Mouse (Mus musculus) macrophage (primary cell): ENCODE measurements around the gene Col4a2. TPM values are rescaled to one million over a fixed set of nuclear protein-coding genes. Genes with fewer than 3 reads are reported as not detected.
"Not testable (repeated sequence)": the region's sequence is repeated elsewhere in the genome, so short reads cannot be mapped to it uniquely, and the experiment has no call there.

Experiments
- H3K27ac ChIP-seq: fragments of 350-480 bp; formaldehyde crosslinking; 2 replicates; pipeline ENCODE4 v1.9.0; 2021
- H3K36me3 ChIP-seq: fragments of 350-480 bp; formaldehyde crosslinking; 2 replicates; pipeline ENCODE4 v1.9.0; 2021; ENCODE audit errors: inconsistent target
- H3K4me3 ChIP-seq: fragments of 350-480 bp; formaldehyde crosslinking; 2 replicates; pipeline ENCODE4 v1.9.0; 2021; ENCODE audit errors: inconsistent target
- H3K79me2 ChIP-seq: fragments of 350-480 bp; formaldehyde crosslinking; 2 replicates; pipeline ENCODE4 v1.9.0; 2021; ENCODE audit errors: inconsistent target
- WGBS: methylation state at CpG from one replicate; pipeline ENCODE4 v1.1.7; 2026; ENCODE audit warnings: inconsistent platforms; ENCODE audit not compliant: missing documents; 5-methylcytosine and 5-hydroxymethylcytosine counted together
- polyA plus RNA-seq: library from polyadenylated mRNA; stranded (reverse); fragments of 250-400 nt; gene quantifications from 3 replicates; pipeline ENCODE4 v1.2.4, GENCODE M21; 2018; ENCODE audit warnings: inconsistent platforms

Gene Col4a2
- polyA plus RNA-seq, 1 experiment from 2014 or later: 0.19 TPM

DNA sequence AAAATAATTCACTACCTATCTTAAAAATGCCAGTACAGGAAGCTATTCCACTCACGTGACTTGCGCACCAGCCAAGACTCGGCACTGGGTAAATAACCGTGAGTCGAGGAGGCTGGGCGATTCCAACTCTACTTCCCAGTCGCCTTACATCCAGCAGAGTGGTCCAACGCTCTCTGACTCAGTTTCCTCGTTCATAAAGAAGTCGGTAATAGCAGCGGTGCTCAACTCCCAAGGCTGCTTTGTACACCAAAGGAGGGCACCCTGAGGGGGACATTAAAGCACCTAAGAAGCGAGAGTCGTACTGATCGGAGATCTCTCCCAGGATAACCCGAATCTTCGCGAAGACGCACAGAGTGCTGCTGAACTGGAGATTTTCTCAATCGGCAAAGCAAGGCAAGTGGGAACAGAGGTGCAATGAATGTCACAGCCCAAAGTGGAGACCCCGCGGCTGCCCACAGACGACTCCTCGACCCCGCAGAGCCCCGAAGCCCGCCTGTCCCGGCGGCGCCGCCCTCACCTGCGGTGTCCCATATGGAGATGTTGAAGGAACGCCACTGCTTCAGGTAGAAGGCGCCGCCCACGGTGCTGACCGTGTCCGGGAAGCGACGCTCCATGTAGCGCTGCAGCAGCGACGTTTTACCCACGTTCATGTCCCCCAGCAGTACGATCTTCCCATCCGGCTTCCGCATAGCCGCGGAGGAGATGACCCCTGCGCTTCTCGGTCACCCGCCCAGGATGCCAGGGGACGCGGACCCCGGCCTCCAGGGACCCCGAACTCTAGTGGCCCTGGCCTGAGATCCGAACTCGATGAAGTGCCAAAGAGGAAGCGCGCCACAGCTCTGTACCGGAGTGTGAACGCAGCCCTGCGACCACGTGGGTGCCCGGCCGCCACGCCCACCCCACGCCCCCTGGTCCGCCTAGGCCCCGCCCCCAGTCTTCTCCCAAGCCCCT is 165.5 kb downstream of the Col4a2 start, which contains the start of gene Rab20:
Gene Rab20 (minus strand): TSS at position 900 of the 951 bp plus-strand sequence.
- H3K79me2 ChIP-seq: peaks cover 52% of the 10 kb centered on the region
- H3K4me3 ChIP-seq: peak within 1 kb of the TSS; percentile 75
- no peaks in the 10 kb centered on the region for H3K36me3 ChIP-seq
- peak within 1 kb of the TSS; percentile 82 for H3K27ac ChIP-seq
- WGBS: under 1% methylated on average over 66 of the region's 69 CpGs

DNA sequence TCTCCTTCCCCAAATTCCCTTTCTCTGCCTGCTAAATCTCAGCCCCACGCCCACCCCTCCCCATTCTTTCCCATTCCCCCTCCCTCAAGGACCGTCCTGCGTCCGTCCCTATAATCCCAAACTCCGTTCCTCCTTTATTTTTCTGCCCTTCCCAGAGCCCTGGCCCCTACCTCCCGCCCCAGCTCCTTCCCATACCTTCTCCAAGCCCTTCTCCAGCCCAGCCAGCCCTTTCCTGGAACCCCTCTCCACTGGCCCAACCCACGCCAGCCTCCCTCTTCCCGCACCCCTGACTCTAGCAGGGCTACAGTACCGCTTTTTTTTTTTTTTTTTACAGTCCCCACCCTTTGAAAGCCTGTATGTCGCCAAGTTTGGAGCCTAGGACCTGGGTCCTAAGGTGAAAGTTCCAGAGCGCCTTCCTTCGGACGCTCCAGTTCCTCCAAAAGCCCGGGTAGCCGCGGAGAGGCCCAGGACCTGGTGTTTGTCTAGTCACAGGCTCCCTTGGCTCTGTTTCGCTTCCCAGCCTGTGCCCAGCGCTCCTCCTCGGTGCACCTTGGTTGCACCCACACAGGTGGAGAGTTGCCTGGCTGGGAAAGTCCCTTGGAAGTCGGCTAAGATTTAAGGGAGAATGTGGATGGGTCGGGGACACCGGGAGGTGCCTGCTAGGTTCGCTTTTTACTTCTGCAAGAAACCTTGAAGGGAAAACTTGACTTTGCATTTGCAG is 166.4 kb downstream of the Col4a2 start:
- no peak overlapping the region for H3K27ac ChIP-seq
- no peak overlapping the region for H3K4me3 ChIP-seq
- H3K79me2 ChIP-seq: peaks cover 43% of the 10 kb centered on the region
- WGBS: 32% methylated on average over 22 of the region's 23 CpGs
- H3K36me3 ChIP-seq: no peaks in the 10 kb centered on the region

DNA sequence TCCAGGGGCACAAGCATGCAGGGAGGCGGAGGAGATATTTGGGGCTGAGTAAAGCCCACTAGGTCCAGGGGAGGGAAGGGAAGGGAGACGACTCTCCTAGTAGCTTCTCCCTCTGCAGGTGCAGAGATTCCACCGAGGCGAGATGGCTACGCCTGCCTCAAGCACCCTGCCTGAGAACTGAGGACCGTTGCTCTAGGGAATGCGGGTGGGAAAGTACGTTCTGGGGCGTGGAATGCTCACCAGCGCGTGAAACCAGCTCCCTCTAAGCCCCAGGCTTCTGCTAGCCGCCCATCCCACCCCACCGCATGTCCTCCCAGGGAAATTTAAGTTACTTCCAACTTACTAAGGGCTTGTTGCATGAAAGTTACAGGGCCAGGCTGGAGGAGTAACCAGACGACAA is 167.0 kb downstream of the Col4a2 start:
- WGBS: 76% methylated on average over 14 of the region's 14 CpGs
- no peak overlapping the region for H3K4me3 ChIP-seq
- H3K27ac ChIP-seq: no peak overlapping the region
- no peaks in the 10 kb centered on the region for H3K36me3 ChIP-seq
- peaks cover 37% of the 10 kb centered on the region for H3K79me2 ChIP-seq

DNA sequence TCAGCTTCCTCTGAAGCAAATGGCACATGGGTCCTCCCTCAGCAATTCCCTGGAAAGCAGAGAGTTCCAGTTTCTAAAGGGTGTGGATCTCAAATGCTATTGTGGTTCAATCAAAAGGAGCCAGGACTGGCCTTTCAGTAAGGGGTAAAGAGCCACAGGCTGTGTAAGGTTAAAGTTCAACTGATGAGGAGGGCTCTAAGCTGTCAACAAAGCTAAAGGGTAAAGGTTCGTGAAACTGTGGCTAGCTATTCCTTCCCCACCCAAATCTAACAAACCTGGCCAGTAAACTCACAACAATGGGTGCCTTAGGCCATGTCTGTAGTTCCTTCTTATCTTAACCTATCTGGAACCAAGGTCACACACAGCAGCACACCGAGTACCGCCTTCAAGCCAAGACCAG is 169.3 kb downstream of the Col4a2 start:
- WGBS: 93% methylated on average over 3 of the region's 3 CpGs

DNA sequence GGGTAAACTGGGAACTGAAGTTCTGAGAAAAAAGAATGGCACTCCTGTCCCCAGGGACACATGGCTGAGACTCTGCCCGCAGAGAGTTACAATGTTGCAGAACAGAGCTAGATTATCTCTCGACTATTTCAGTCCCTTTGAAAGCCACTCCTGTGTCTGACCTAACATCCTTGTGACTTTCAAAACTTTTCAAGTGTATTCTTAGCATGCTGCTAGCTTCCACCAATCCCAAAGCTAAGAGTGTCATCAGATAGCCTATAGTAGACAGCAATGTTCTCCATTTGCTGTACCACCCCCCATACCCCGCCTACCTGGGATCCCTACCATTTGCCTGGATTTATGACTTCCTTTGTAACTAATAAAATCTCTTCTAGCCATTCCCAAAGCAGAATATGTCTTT is 169.9 kb downstream of the Col4a2 start:
- no peak overlapping the region for H3K27ac ChIP-seq
- H3K79me2 ChIP-seq: peaks cover 8% of the 10 kb centered on the region; the same call in 1 of the 2 replicates
- no peaks in the 10 kb centered on the region for H3K36me3 ChIP-seq
- H3K4me3 ChIP-seq: no peak overlapping the region
- 72% methylated on average over 2 of the region's 3 CpGs for WGBS

More for the DNA sequence above, 169.3 kb downstream of the Col4a2 start:
- Histone ChIP-seq H3K27ac (no peak overlapping the region), H3K4me3 (no peak overlapping the region), H3K36me3 (no peaks in the 10 kb centered on the region), H3K79me2 (peaks cover 14% of the 10 kb centered on the region; the same call in 1 of the 2 replicates)

DNA sequence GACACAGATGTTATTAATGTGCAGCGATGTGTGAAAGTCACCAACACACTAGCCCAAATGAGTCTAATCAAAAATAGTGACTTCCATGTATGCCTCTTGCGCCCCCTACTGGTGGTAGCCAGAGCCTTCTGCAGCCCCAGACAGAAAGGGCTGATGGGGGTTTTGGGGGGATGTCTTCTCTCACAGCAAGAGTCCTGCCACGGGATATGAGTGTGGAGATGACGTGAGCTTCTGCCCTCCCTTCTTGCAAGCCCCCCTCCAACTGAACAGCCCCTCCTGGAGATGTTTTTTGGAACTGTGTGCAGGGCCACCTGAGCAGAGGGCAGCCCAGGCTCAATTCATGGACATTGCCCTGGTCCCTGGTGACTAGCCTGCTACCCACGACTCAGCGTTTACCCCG is 173.5 kb downstream of the Col4a2 start:
- 18% methylated on average over 7 of the region's 7 CpGs for WGBS
- Histone ChIP-seq H3K79me2 (no peaks in the 10 kb centered on the region), H3K36me3 (no peaks in the 10 kb centered on the region), H3K4me3 (no peak overlapping the region), H3K27ac (no peak overlapping the region)

DNA sequence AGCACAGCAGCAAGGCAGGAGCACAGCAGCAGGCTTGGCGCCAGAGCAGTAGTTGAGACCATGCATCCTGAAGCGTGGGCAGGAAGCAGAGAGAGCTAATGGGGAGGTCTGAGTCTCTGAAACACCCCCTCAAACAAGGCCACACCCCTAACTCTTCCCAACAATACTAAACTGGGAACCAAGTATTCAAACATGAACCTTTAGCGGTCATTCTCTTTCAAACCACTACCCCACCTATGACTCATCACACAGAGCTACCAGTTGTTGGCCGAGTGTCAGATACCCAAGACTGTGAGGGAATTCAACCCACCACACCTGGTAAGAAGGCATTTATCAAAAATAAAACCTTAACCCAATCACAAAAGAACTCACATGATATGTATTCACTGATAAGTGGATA is 174.6 kb downstream of the Col4a2 start:
- no peaks in the 10 kb centered on the region for H3K79me2 ChIP-seq
- 38% methylated on average over 4 of the region's 4 CpGs for WGBS
- H3K27ac ChIP-seq: no peak overlapping the region
- no peak overlapping the region for H3K4me3 ChIP-seq
- no peaks in the 10 kb centered on the region for H3K36me3 ChIP-seq

DNA sequence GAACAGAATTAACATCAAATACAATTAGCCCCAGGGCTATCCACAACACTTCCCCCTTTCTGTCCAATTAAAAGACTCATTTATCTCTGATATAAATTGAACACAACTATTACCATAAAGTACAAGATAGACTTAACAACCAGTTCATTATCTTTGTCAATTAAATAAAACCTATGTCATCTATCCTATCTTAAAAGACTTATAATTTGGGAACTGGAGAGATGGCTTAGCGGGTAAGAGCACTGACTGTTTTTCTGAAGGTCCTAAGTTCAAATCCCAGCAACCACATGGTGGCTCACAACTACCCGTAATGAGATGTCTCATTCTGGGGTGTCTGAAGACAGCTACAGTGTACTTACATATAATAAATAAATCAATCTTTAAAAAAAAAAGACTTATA is 179.7 kb downstream of the Col4a2 start:
- 100% methylated on average over 2 of the region's 2 CpGs for WGBS
- not testable (repeated sequence) for H3K36me3 ChIP-seq, H3K79me2 ChIP-seq, H3K27ac ChIP-seq, H3K4me3 ChIP-seq

DNA sequence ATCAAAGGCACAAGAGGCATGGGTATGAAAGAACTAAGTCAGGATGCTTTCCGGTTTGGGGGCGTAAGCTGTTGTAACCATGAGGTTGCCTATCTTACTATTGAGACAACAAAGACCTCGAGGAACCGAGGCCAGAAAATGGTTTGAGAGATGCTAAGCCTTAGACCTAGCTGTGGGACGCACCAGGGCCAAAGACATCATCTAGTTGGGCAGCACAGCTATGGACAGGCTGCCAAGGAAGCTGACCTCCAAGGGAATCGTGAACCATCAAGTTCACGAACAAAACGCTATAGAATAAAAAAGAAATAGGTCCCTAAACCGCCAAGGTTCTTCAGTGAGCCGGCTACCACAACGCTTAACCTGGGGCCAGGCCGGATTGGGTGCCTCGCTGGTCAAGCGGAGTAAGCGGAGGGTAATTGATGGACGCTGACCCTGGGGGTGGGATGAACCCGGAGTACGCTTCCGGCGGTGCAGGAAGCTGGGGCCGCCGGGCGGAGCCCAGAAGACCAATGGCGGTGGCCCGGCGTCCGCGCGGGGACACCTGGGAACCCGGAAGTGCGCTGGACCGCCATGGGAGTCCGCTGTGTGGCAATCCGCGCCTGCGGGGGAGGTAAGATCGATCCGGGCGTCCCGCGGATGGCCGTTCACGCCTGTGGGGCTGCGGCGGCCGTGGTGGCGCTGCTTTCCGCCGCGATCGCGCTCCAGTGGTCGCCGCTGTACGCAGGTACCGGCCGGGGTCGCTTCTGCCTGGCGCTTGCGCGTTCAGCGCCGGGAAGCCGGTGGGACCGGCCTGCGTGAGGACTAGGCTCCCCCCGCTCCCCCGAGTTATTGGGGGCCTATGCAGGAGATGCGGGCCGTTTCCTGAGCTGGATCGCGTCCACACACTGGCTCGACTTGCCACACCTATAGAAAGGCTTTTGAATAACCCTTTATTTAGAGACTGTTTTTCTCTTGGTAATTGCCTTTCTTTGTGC is 184.7 kb downstream of the Col4a2 start, which contains the start of gene Naxd:
Gene Naxd (plus strand): TSS at position 490 of the 974 bp plus-strand sequence.
- Histone ChIP-seq H3K4me3 (peak within 1 kb of the TSS; percentile 82), H3K27ac (peak within 1 kb of the TSS; percentile 29), H3K36me3 (0 out of 2 replicates have a peak, but pooled peaks cover 2% of the 10 kb centered on the region), H3K79me2 (peaks cover 47% of the 10 kb centered on the region)
- 4% methylated on average over 73 of the region's 73 CpGs for WGBS

DNA sequence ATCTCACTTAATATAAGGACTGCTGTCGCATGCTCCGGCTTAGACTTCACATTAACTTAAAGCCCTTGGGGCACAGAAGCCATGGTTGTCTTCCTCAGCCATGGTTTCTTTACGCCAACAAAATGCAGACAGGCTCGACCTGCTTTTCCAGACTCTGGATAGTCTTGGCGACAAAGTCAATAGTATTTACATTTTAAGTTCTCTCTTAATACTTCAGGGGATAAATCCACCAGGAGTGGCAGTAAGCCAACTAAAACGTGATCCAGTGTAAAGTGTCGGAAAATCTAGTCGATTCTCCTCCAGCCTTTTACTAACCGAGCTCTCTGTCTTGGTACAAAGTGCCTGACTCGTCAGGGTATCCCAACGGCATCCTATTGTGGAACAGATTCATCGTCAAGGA is 185.7 kb downstream of the Col4a2 start:
- Histone ChIP-seq H3K79me2 (peaks cover 53% of the 10 kb centered on the region), H3K4me3 (peak overlapping the region; percentile 82), H3K27ac (no peak overlapping the region), H3K36me3 (peaks cover 10% of the 10 kb centered on the region)
- WGBS: 80% methylated on average over 12 of the region's 12 CpGs

Other genes starting within 250 kb of the Col4a2 start
- gene Col4a1, start within 50 bp of the Col4a2 start, polyA plus RNA-seq: 0.39 to 0.96 TPM (median 0.86 TPM) in 3 replicates
- gene Rab20, start 165.9 kb downstream of the Col4a2 start, polyA plus RNA-seq: 31.9 to 52.1 TPM (median 35.7 TPM) in 3 replicates
- gene Naxd, start 184.7 kb downstream of the Col4a2 start, polyA plus RNA-seq: 30.7 to 40.1 TPM (median 32.9 TPM) in 3 replicates
- 9.9 to 20.4 TPM (median 18.1 TPM) in 3 replicates for gene Cars2, start 238.0 kb downstream of the Col4a2 start, polyA plus RNA-seq
- 20.1 to 29.4 TPM (median 21.5 TPM) in 3 replicates for gene Ing1, start 242.8 kb downstream of the Col4a2 start, polyA plus RNA-seq